Mouse (Mus musculus): ENCODE data around the gene Cyp2j12. TPM values are rescaled to one million over a fixed set of nuclear protein-coding genes. Genes with fewer than 3 reads are reported as not detected.

Cyp2j12 gene
- polyA plus RNA-seq (2014; fragmentation: Illumina TruSeq; extraction: RNeasy Lipid Tissue Mini Kit (QIAGEN cat#74804); ENCODE audit: low read depth, low replicate concordance), result not detected

DNA sequence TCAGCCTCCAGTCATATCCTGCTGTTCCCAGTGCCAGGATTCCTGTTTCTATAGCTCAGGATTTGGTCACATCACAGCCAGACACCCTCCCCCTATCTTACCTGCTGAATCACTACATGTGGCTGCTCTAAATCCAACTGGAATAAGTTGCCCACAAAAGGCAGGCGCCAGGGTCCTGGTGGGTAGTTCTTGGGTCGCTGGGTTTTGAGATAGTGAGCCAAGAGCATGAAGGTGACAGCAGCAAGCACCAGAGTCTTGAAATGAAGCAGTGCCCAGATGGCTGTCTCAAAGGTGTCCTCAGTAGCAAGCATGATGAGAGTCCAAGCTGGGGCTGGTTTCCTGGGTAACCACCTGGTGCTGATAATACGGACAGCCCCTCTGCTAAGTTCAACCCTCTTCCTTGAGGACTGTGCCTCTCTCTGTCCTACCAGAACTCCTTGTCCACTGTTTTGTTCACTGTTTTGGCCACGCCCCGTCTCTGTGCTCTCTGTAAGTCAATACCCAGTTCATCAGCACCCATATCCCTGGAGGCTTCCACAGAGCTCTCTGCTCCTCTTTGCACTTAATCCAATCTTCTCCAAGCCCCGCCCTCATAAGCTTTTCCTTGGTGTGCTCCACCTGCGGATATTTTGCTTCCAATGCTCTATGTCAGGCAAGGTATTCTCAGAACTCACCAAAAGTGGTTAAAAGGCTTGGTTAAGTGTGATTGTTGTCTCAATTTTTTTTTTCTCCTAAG, at the start of gene Cyp2j12:
Gene Cyp2j12, minus strand, starts transcription at position 421 of the 736 bp plus-strand sequence.

DNA sequence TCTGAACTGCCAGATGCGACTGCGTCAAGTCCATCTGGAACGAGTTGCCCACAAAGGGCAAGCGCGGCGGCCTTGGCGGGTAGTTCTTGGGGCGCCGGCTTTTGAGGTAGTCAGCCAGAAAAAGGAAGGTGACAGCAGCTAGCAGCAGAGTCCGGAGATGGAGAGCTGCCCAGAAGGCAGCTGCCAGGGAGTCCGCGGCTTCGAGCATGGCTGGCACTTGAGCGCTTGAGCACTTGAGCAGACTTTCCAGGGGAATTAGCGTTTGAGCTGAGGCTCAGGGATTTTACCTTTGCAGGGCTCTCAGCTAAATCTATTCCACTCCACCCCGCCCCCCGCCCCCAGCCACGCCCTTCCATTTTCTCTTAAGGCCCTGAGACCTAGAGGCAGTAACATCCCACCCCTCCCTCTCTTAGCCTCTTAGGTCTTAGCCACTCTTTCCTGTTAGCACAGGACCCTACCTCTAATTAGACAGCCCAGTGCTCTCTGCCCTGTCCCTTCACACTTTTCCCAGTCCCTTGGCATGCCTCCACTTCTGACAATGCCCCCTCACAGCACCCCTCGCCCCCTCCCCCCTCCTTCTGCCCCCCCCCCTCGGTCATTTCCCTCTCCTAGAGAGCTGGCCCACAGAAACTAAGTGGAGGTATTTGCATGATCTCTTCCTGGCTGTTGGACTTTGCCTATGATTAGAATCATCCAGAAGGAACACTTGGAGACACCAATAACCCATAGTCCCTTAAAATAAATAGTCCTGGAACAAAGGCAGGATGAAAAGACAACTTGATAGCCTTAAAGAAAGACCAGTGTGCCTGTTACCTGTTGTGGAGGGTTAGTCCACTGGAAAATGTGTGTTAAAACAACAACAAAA, 63.5 kb downstream of the Cyp2j12 start, which contains the start of gene Cyp2j13:
Gene Cyp2j13, minus strand, starts transcription at position 286 of the 865 bp plus-strand sequence.

Other genes with a start within 250 kb of the Cyp2j12 start
- 12.5 TPM for gene Hook1, start 173.9 kb downstream of the Cyp2j12 start, polyA plus RNA-seq (2014; fragmentation: Illumina TruSeq; extraction: RNeasy Lipid Tissue Mini Kit (QIAGEN cat#74804); ENCODE audit: low read depth, low replicate concordance)
- not detected for gene Cyp2j13, start 63.6 kb downstream of the Cyp2j12 start, polyA plus RNA-seq (2014; fragmentation: Illumina TruSeq; extraction: RNeasy Lipid Tissue Mini Kit (QIAGEN cat#74804); ENCODE audit: low read depth, low replicate concordance)
- not detected for gene Cyp2j7, start 95.5 kb upstream of the Cyp2j12 start, polyA plus RNA-seq (2014; fragmentation: Illumina TruSeq; extraction: RNeasy Lipid Tissue Mini Kit (QIAGEN cat#74804); ENCODE audit: low read depth, low replicate concordance)
- not detected for gene Cyp2j11, start 207.5 kb upstream of the Cyp2j12 start, polyA plus RNA-seq (2014; fragmentation: Illumina TruSeq; extraction: RNeasy Lipid Tissue Mini Kit (QIAGEN cat#74804); ENCODE audit: low read depth, low replicate concordance)

All from heart, adult 10 weeks (tissue).